Mouse (Mus musculus) left cerebral cortex, adult 18-20 months (tissue): ENCODE data around the gene Larp4b. TPM values are rescaled to one million over a fixed set of nuclear protein-coding genes. Genes with fewer than 3 reads are reported as not detected.

Experiments used
- DNase-seq, 2 experiments: peaks; one replicate each; pipeline ENCODE4 v3.0.0; 2021 to 2022; ENCODE audit warnings: low spot score in 2 of 2, mixed read lengths in 1 of 2
- total RNA-seq, 2 experiments: library from RNA; stranded (reverse); gene quantifications; 2 replicates each; pipeline ENCODE4 v1.2.3; 2021

Gene Larp4b
- total RNA-seq, 2 experiments from 2014 or later = 69.3 to 73.4 TPM

GRCm38 (mm10) chr13:9173414-9173813, 79.7 kb downstream of the Larp4b start:
- DNase-seq = no peak

GRCm38 (mm10) chr13:9175171-9175570, 81.5 kb downstream of the Larp4b start:
- DNase-seq = no peak

GRCm38 (mm10) chr13:9178270-9178669, 84.6 kb downstream of the Larp4b start:
- no peak for DNase-seq

- no peak for DNase-seq
Measured at GRCm38 (mm10) chr13:9178718-9179117, 85.0 kb downstream of the Larp4b start.

GRCm38 (mm10) chr13:9180221-9180620, 86.5 kb downstream of the Larp4b start:
- no peak for DNase-seq

GRCm38 (mm10) chr13:9181106-9181505, 87.4 kb downstream of the Larp4b start:
- DNase-seq = no peak

DNA sequence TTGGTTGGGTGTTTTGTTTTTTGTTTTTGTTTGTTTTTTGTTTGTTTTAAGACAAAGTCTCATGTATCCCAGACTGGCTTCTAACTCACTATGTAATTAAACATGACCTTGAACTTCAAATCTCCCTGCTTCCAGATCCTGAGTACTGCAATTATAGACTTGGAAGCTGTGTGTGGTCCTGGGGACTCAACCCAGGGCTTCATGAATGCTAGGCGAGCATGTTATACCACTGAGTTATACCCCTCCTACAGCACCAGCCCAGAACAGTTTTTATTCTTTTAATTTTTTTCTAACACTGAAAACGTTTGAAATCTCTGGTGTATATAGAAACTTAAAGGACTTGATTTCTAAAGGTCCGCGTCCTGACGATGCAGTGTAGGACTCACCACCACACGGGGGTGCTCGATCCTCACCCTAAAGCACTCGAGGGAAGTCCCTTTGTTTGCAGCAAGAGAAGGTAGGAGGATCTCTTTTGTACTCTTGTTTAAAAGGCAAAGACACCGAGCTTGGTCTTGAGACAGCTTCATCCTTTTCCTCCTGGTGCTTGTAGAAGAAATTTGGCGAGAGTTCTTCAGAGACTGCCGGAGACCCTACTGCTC, 88.1 kb downstream of the Larp4b start:
- DNase-seq = peak; percentile 83 to 84

GRCm38 (mm10) chr13:9184281-9184680, 90.6 kb downstream of the Larp4b start:
- no peak for DNase-seq

GRCm38 (mm10) chr13:9184716-9185115, 91.0 kb downstream of the Larp4b start:
- no peak for DNase-seq

DNA sequence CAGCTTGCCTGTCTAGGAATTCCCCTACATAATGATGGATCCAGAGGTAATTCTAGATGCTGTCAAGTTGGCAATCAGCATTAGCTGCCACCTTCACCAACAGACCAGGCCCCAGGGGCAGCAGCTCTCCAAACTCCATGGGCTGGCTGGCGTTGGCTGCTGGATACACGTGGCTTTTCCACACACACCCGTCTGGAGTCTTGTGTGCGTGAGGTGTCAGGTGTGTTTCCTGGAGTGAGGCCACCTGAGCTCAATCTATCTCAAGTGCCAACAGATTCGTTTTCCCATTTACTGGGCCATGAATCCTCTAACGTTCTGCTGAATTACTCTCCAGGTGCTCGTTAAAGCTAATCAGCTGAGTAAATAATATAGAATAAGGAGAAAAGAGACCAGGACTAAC, 93.5 kb downstream of the Larp4b start:
- DNase-seq = peak in 1 of 2 experiments; percentile 0

GRCm38 (mm10) chr13:9187566-9188530, 94.2 kb downstream of the Larp4b start:
- DNase-seq = peak in 1 of 2 experiments; percentile 8

DNA sequence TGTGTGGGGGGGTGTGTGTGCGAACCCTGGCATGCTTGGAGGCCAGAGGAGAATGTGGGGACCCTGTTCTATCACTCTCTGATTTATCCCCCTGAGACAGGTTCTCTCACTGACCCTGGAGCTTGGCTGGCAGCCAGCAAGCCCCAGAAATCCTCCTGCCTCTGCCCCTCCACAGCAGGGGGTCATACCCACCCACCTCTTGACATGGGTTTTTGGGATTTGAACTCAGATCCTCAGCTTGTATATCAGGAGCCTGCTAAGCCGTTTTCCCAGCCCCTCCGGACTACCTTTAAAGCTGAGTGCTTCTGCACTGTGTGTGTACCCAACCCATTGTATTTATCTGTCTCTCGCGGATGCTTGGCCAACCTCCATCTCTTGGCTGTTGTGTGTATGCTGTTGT, 95.8 kb downstream of the Larp4b start:
- no peak for DNase-seq

- DNase-seq = peak; percentile 74 to 89
Measured at GRCm38 (mm10) chr13:9191172-9192140, 97.8 kb downstream of the Larp4b start.

- no peak for DNase-seq
Measured at GRCm38 (mm10) chr13:9192797-9193330, 99.2 kb downstream of the Larp4b start.

GRCm38 (mm10) chr13:9194656-9195055, 101.0 kb downstream of the Larp4b start:
- no peak for DNase-seq

DNA sequence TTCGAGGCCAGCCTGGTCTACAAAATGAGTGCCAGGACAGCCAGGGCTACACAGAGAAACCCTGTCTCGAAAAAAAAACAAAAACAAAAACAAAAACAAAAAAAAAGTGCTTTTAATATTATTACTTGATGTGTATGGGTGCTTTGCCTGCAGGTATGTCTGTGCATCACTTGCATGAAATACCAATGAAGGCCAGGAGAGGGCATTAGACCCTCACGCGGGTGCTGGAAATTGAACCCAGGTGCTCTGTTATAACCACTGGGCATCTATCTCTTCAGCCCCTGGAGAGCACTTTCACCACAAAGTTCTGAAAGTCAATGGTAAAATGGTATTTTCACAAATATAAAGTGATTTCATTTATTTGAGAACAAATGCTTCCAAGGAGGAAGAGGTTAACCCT, 101.9 kb downstream of the Larp4b start:
- DNase-seq = no peak

GRCm38 (mm10) chr13:9198106-9198505, 104.4 kb downstream of the Larp4b start:
- no peak for DNase-seq

- no peak for DNase-seq
Measured at GRCm38 (mm10) chr13:9198728-9199464, 105.2 kb downstream of the Larp4b start.

- no peak for DNase-seq
Measured at GRCm38 (mm10) chr13:9199465-9199844, 105.8 kb downstream of the Larp4b start.

- no peak for DNase-seq
Measured at GRCm38 (mm10) chr13:9222761-9223405, 129.2 kb downstream of the Larp4b start.
